Mouse (Mus musculus) C2C12 (cell line): ENCODE data around the gene Myo3a.
"Not testable (repeated sequence)": the region's sequence is repeated elsewhere in the genome, so short reads cannot be mapped to it uniquely, and the experiment has no call there.

ENCODE experiments used
- CTCF ChIP-seq: IDR thresholded peaks from one replicate; pipeline ENCODE4 v1.5.1; 2011; ENCODE audit not compliant: control insufficient read depth, insufficient read depth, insufficient read length
- MYOG ChIP-seq: IDR thresholded peaks from one replicate; pipeline ENCODE4 v1.6.1; 2011; ENCODE audit not compliant: control insufficient read depth, insufficient read length; ENCODE audit errors: extremely low read depth

DNA sequence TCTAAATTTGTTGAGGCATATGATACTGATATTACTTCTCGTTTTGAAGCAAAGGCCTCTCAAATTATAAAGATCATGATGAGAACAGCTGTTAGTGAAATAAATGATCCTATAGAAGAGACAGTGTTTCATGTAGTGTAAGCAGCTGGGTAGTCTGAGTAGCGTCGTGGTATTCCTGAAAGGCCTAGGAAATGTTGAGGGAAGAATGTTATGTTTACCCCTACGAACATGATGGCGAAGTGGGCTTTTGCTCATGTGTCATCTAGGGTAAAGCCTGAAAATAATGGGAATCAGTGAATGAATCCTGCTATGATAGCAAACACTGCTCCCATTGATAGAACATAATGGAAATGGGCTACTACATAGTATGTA is 360.9 kb downstream of the Myo3a start:
- not testable (repeated sequence) for TF ChIP-seq CTCF, MYOG
